Mouse (Mus musculus) lung, postnatal 0 days (tissue): ENCODE results near the gene Neurl1b. TPM values are rescaled to one million over a fixed set of nuclear protein-coding genes. Genes with fewer than 3 reads are reported as not detected.

Source experiments
- ATAC-seq: fragments of 200-750 bp; cut with Nextera tagmentation; 2 replicates; pipeline ENCODE4 v1.8.0; 2017; ENCODE audit warnings: moderate library complexity
- DNase-seq: peaks from one replicate; pipeline ENCODE4 v3.0.0-alpha.2; 2016; ENCODE audit warnings: low spot score
- H3K27ac ChIP-seq: fragments of 300-500 bp; sonication (generic); 2 replicates; pipeline ENCODE4 v1.5.1; 2014; ENCODE audit warnings: antibody characterized with exemption, mild to moderate bottlenecking, low read length, mixed read lengths
- H3K27me3 ChIP-seq: fragments of 300-500 bp; sonication (generic); replicated peaks from 2 replicates; pipeline ENCODE4 v1.6.1; 2014; ENCODE audit warnings: low read length, mixed read lengths; ENCODE audit not compliant: insufficient read depth
- H3K36me3 ChIP-seq: fragments of 300-500 bp; sonication (generic); 2 replicates; pipeline ENCODE4 v1.6.1; 2014; ENCODE audit warnings: low read length, mixed read lengths; ENCODE audit not compliant: insufficient read depth
- H3K4me1 ChIP-seq: fragments of 300-500 bp; sonication (generic); 2 replicates; pipeline ENCODE4 v1.6.1; 2014; ENCODE audit warnings: antibody characterized with exemption, low read depth, low read length, mixed read lengths; ENCODE audit not compliant: insufficient read depth
- H3K4me2 ChIP-seq: fragments of 300-500 bp; sonication (generic); replicated peaks from 2 replicates; pipeline ENCODE4 v1.6.1; 2014; ENCODE audit warnings: low read depth, mild to moderate bottlenecking, low read length, moderate library complexity, mixed read lengths
- H3K4me3 ChIP-seq: fragments of 300-500 bp; sonication (generic); 2 replicates; pipeline ENCODE4 v1.5.1; 2014; ENCODE audit warnings: low read depth, low read length
- H3K9ac ChIP-seq: fragments of 300-500 bp; sonication (generic); replicated peaks from 2 replicates; pipeline ENCODE4 v1.6.1; 2014; ENCODE audit warnings: low read depth, mild to moderate bottlenecking
- H3K9me3 ChIP-seq: fragments of 300-500 bp; sonication (generic); 2 replicates; pipeline ENCODE4 v1.6.1; 2016; ENCODE audit warnings: low read length, mixed read lengths
- CTCF ChIP-seq: IDR thresholded peaks from 2 replicates; pipeline ENCODE4 v1.5.1; 2016; ENCODE audit warnings: antibody characterized with exemption, mild to moderate bottlenecking
- EP300 ChIP-seq: IDR thresholded peaks from 2 replicates; pipeline ENCODE4 v1.6.1; 2016; ENCODE audit warnings: antibody characterized with exemption, mild to moderate bottlenecking, control low read depth
- WGBS: fragments of 180-500 bp; shearing (Covaris S2); extraction: QIAGEN DNeasy Blood & Tissue Kit; methylation state at CpG from one replicate; pipeline ENCODE4 v1.1.7; 2014; 5-methylcytosine and 5-hydroxymethylcytosine counted together
- polyA plus RNA-seq: library from polyadenylated mRNA; unstranded; fragments of >200 nt; fragmentation: Nextera tagmentation; extraction: Ambion mirVana; gene quantifications from 2 replicates; pipeline ENCODE4 v1.2.1, GENCODE M21; 2015

Neurl1b gene
- polyA plus RNA-seq, 1 experiment from 2014 or later: 0.98 TPM

DNA sequence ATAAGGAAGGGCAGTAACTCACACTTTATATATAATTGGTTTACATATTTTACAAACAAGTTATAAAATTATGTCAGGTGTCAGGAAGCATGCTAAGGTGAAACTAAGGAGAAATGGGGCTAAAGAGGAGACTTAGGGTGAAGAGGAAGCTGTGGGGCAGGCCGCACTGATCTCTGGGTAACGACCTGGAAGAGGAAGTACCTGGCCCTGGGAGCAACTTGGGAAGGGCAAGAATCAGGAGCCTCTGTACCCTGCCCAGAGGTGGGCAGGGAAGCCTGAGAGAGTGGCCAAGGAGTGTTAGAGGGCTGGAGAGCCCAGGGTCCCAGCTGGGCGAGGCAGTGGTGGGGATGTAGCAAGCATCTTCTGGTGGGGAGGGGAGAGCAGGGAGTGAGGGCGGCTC, 66.3 kb downstream of the Neurl1b start:
- Histone ChIP-seq H3K4me3 (no peak overlapping the region), H3K9me3 (no peaks in the 10 kb centered on the region), H3K4me1 (no peaks in the 10 kb centered on the region), H3K9ac (no peak overlapping the region), H3K4me2 (no peak overlapping the region), H3K27me3 (no peaks in the 10 kb centered on the region), H3K36me3 (no peaks in the 10 kb centered on the region), H3K27ac (no peak overlapping the region)
- TF ChIP-seq EP300 (no peak), CTCF (no peak)
- no peak for DNase-seq
- 82% methylated on average over 4 of the region's 4 CpGs for WGBS
- ATAC-seq: no peak

GRCm38 (mm10) chr17:26484626-26485421, 70.2 kb downstream of the Neurl1b start:
- Histone ChIP-seq H3K4me3 (no peak overlapping the region), H3K27ac (no peak overlapping the region), H3K4me2 (no peak overlapping the region), H3K27me3 (no peaks in the 10 kb centered on the region), H3K36me3 (no peaks in the 10 kb centered on the region), H3K4me1 (peaks cover 9% of the 10 kb centered on the region; the same call in 1 of the 2 replicates), H3K9me3 (no peaks in the 10 kb centered on the region), H3K9ac (no peak overlapping the region)
- WGBS: 76% methylated on average over 14 of the region's 14 CpGs
- TF ChIP-seq EP300 (no peak), CTCF (no peak)
- ATAC-seq: no peak
- no peak for DNase-seq

DNA sequence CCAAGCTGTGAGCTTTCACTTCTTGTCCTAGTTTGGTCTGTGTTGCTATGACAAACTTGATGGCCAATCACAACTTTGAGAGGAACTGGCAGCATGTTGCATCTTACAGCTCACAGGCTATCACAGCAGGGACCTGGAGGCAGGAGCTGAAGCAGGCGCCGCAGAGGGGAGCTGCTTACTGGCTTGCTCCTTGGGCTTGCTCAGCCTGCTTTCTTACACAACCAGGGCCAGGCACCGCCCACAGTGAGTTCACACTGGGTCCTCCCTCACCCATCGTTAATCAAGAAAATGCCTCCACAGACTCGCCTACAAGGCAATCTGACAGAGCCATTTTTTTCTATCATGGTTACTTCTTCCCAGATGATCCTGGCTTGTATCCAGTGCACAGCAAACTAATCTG, 72.6 kb downstream of the Neurl1b start:
- Histone ChIP-seq H3K27ac (no peak overlapping the region), H3K4me2 (no peak overlapping the region), H3K4me3 (no peak overlapping the region), H3K27me3 (no peaks in the 10 kb centered on the region), H3K9me3 (no peaks in the 10 kb centered on the region), H3K36me3 (no peaks in the 10 kb centered on the region), H3K4me1 (peaks cover 9% of the 10 kb centered on the region; the same call in 1 of the 2 replicates), H3K9ac (no peak overlapping the region)
- TF ChIP-seq CTCF (no peak), EP300 (no peak)
- peak; percentile 65 for ATAC-seq
- WGBS: 41% methylated on average over 5 of the region's 5 CpGs
- DNase-seq: peak; percentile 60

DNA sequence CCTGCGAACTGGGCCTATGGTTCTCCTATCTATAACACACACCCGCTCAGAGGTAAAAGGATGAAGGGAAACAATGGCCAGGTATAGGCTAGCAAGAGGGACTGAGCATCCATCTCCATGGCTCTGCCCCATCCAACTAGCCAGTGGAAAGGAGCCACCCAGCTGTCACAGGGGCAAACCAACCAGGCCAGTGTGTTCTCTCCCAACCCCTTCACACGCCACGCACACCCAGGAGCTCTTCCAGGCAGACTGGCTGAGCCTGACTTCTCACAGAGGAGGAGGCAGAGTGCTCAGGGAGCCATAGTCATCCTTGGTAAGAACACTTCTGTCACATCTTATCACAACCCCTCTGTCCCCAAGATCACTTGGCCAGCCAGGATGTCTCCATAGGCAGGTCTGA, 73.3 kb downstream of the Neurl1b start:
- no peaks in the 10 kb centered on the region for H3K9me3 ChIP-seq
- H3K4me2 ChIP-seq: no peak overlapping the region
- DNase-seq: no peak
- H3K9ac ChIP-seq: no peak overlapping the region
- H3K4me3 ChIP-seq: no peak overlapping the region
- no peaks in the 10 kb centered on the region for H3K27me3 ChIP-seq
- H3K27ac ChIP-seq: no peak overlapping the region
- no peaks in the 10 kb centered on the region for H3K36me3 ChIP-seq
- peaks cover 9% of the 10 kb centered on the region; the same call in 1 of the 2 replicates for H3K4me1 ChIP-seq
- WGBS: 90% methylated on average over 4 of the region's 4 CpGs
- no peak for ATAC-seq
- no peak for TF ChIP-seq CTCF
- no peak for TF ChIP-seq EP300

GRCm38 (mm10) chr17:26488711-26489403, 74.2 kb downstream of the Neurl1b start:
- Histone ChIP-seq H3K4me2 (no peak overlapping the region), H3K4me3 (no peak overlapping the region), H3K27me3 (no peaks in the 10 kb centered on the region), H3K27ac (peak overlapping the region; percentile 61), H3K4me1 (peaks cover 9% of the 10 kb centered on the region; the same call in 1 of the 2 replicates), H3K36me3 (no peaks in the 10 kb centered on the region), H3K9me3 (no peaks in the 10 kb centered on the region), H3K9ac (no peak overlapping the region)
- 53% methylated on average over 8 of the region's 8 CpGs for WGBS
- TF ChIP-seq CTCF (no peak), EP300 (peak; percentile 85; the same call in 1 of the 2 replicates)
- DNase-seq: peak; percentile 85
- ATAC-seq: peak; percentile 72

GRCm38 (mm10) chr17:26490072-26490471, 75.4 kb downstream of the Neurl1b start:
- H3K9me3 ChIP-seq: no peaks in the 10 kb centered on the region
- no peak overlapping the region for H3K27ac ChIP-seq
- DNase-seq (no peak), ATAC-seq (no peak)
- WGBS: 92% methylated on average over 10 of the region's 10 CpGs
- H3K4me3 ChIP-seq: no peak overlapping the region
- no peaks in the 10 kb centered on the region for H3K36me3 ChIP-seq
- H3K9ac ChIP-seq: no peak overlapping the region
- no peak for TF ChIP-seq EP300
- no peak for TF ChIP-seq CTCF
- no peak overlapping the region for H3K4me2 ChIP-seq
- H3K4me1 ChIP-seq: peaks cover 9% of the 10 kb centered on the region; the same call in 1 of the 2 replicates
- H3K27me3 ChIP-seq: no peaks in the 10 kb centered on the region
